Mouse (Mus musculus) embryonic facial prominence, embryonic 15.5 days (tissue): ENCODE data around the gene Casp2. TPM values are rescaled to one million over a fixed set of nuclear protein-coding genes. Genes with fewer than 3 reads are reported as not detected.

ENCODE experiments used
- ATAC-seq: fragments of 200-750 bp; cut with Nextera tagmentation; 2 replicates; pipeline ENCODE4 v1.8.0; 2017; ENCODE audit warnings: low read depth, moderate TSS enrichment; ENCODE audit not compliant: insufficient number of reproducible peaks, low FRiP score, low TSS enrichment
- H3K27ac ChIP-seq: fragments of 300-500 bp; sonication (generic); replicated peaks from 2 replicates; pipeline ENCODE4 v1.5.1; 2015; ENCODE audit warnings: mild to moderate bottlenecking, inconsistent platforms
- H3K27me3 ChIP-seq: fragments of 300-500 bp; sonication (generic); 2 replicates; pipeline ENCODE4 v1.6.1; 2015; ENCODE audit warnings: inconsistent platforms
- H3K36me3 ChIP-seq: fragments of 300-500 bp; sonication (generic); 2 replicates; pipeline ENCODE4 v1.6.1; 2015; ENCODE audit warnings: mild to moderate bottlenecking, inconsistent platforms
- H3K4me1 ChIP-seq: fragments of 300-500 bp; sonication (generic); 2 replicates; pipeline ENCODE4 v1.6.1; 2015; ENCODE audit warnings: inconsistent platforms
- H3K4me2 ChIP-seq: fragments of 300-500 bp; sonication (generic); replicated peaks from 2 replicates; pipeline ENCODE4 v1.6.1; 2015; ENCODE audit warnings: mild to moderate bottlenecking, inconsistent platforms
- H3K4me3 ChIP-seq: fragments of 300-500 bp; sonication (generic); replicated peaks from 2 replicates; pipeline ENCODE4 v1.5.1; 2015; ENCODE audit warnings: mild to moderate bottlenecking, inconsistent platforms
- H3K9ac ChIP-seq: fragments of 300-500 bp; sonication (generic); 2 replicates; pipeline ENCODE4 v1.6.1; 2015; ENCODE audit warnings: inconsistent platforms
- H3K9me3 ChIP-seq: fragments of 300-500 bp; sonication (generic); replicated peaks from 2 replicates; pipeline ENCODE4 v1.6.1; 2016; ENCODE audit warnings: inconsistent platforms
- WGBS: fragments of 180-500 bp; shearing (Covaris S2); methylation state at CpG from one replicate; pipeline ENCODE4 v1.1.7; 2015; 5-methylcytosine and 5-hydroxymethylcytosine counted together
- polyA plus RNA-seq: library from polyadenylated mRNA; unstranded; fragments of >200 nt; fragmentation: Nextera tagmentation; extraction: Ambion mirVana; gene quantifications from 2 replicates; pipeline ENCODE4 v1.2.1, GENCODE M21; 2015

Gene Casp2
- 45.8 and 46.5 TPM in 2 replicates for polyA plus RNA-seq

DNA sequence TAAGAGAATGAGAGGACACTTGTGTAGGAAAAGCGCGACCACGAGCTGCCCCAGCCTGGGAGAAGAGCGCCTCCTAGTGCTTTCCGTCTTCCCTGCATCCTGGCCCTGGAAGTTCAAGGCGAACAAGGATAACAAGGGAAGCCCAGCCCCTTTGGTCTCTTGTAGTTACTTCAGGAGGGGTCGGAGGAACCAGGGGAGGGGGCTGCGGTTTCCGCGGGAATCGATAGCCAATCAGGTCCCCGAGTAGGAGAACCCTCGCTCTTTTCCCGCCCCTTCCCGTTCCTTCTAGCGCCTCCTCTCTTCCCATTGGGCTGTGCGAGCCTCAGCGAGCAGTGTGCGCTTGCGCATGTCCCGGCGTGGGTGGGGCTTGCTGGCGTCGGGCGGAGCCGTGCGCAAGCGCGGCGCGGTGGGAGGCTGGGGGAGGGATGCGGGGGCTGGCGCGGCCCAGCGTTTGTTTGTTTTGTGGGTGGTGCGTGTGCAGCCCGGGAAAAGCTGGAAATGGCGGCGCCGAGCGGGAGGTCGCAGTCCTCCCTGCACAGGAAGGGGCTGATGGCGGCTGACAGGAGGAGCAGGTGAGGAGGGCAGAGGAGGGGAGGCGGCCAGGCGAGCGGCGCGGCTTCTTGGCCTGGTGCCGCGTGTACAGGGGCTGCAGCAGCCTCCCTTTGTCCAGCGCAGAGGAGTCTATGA is at the start of gene Casp2:
Gene Casp2 (plus strand): TSS at position 360 of the 687 bp plus-strand sequence.
- H3K4me2 ChIP-seq, result peak within 1 kb of the TSS; percentile 83
- H3K9me3 ChIP-seq, result no peaks in the 10 kb centered on the region
- no peaks in the 10 kb centered on the region for H3K27me3 ChIP-seq
- H3K4me1 ChIP-seq, result peaks cover 16% of the 10 kb centered on the region
- peaks cover 26% of the 10 kb centered on the region for H3K36me3 ChIP-seq
- peak; percentile 99 for ATAC-seq
- peak within 1 kb of the TSS; percentile 90 for H3K4me3 ChIP-seq
- H3K27ac ChIP-seq, result peak within 1 kb of the TSS; percentile 94
- WGBS, result under 1% methylated on average over 50 of the region's 51 CpGs
- peak within 1 kb of the TSS; percentile 92 for H3K9ac ChIP-seq

- 82% methylated on average over 2 of the region's 2 CpGs for WGBS
- ATAC-seq, result no peak
- no peak within 1 kb of the TSS for H3K4me3 ChIP-seq
- no peaks in the 10 kb centered on the region for H3K36me3 ChIP-seq
- H3K27ac ChIP-seq, result no peak within 1 kb of the TSS
- H3K4me1 ChIP-seq, result no peaks in the 10 kb centered on the region
- H3K9me3 ChIP-seq, result no peaks in the 10 kb centered on the region
- no peak within 1 kb of the TSS for H3K9ac ChIP-seq
- H3K27me3 ChIP-seq, result no peaks in the 10 kb centered on the region
- H3K4me2 ChIP-seq, result no peak within 1 kb of the TSS
Measured at GRCm38 (mm10) chr6:42215028-42215427, 49.8 kb upstream of the Casp2 start, which contains the start of gene Tas2r144. TSS of gene Tas2r144 (plus strand) at chr6:42215328.

DNA sequence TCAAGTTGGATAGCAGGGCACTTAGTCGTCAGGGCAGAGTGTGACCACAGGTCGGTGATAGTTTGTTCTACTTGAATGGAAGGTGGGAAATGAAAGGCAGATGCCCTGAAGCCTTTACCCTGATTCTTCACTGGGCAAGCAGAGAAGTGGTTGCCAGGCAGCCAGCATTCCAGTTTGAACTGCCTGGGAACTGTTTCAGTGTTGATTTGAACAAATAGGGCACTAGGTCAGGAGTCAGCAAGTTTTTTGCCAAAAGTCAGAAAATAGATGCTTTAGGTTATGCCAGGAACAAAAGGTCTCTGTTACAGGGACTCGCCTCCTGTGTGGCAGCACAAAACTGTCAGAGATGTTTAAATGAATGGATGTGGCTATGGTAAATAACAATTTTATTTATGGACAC is 42.5 kb upstream of the Casp2 start:
- no peak overlapping the region for H3K27ac ChIP-seq
- no peaks in the 10 kb centered on the region for H3K9me3 ChIP-seq
- ATAC-seq, result no peak
- 44% methylated on average over 3 of the region's 3 CpGs for WGBS
- H3K4me3 ChIP-seq, result no peak overlapping the region
- no peaks in the 10 kb centered on the region for H3K27me3 ChIP-seq
- no peaks in the 10 kb centered on the region for H3K4me1 ChIP-seq
- H3K4me2 ChIP-seq, result no peak overlapping the region
- no peaks in the 10 kb centered on the region for H3K36me3 ChIP-seq
- no peak overlapping the region for H3K9ac ChIP-seq

GRCm38 (mm10) chr6:42225046-42225445 is 39.7 kb upstream of the Casp2 start:
- H3K4me2 ChIP-seq, result no peak overlapping the region
- no peak overlapping the region for H3K27ac ChIP-seq
- H3K36me3 ChIP-seq, result no peaks in the 10 kb centered on the region
- no peaks in the 10 kb centered on the region for H3K4me1 ChIP-seq
- no peak overlapping the region for H3K4me3 ChIP-seq
- 70% methylated on average over 4 of the region's 4 CpGs for WGBS
- no peak overlapping the region for H3K9ac ChIP-seq
- H3K9me3 ChIP-seq, result no peaks in the 10 kb centered on the region
- no peaks in the 10 kb centered on the region for H3K27me3 ChIP-seq
- no peak for ATAC-seq

GRCm38 (mm10) chr6:42227240-42228101 is 37.3 kb upstream of the Casp2 start:
- Histone ChIP-seq H3K27ac (no peak overlapping the region), H3K27me3 (no peaks in the 10 kb centered on the region), H3K9me3 (no peaks in the 10 kb centered on the region), H3K4me2 (no peak overlapping the region), H3K36me3 (no peaks in the 10 kb centered on the region), H3K4me1 (no peaks in the 10 kb centered on the region), H3K9ac (no peak overlapping the region), H3K4me3 (no peak overlapping the region)
- WGBS, result 28% methylated on average over 17 of the region's 17 CpGs
- no peak for ATAC-seq

GRCm38 (mm10) chr6:42229610-42230009 is 35.2 kb upstream of the Casp2 start:
- no peaks in the 10 kb centered on the region for H3K27me3 ChIP-seq
- H3K4me2 ChIP-seq, result no peak overlapping the region
- H3K9me3 ChIP-seq, result no peaks in the 10 kb centered on the region
- no peak overlapping the region for H3K9ac ChIP-seq
- no peaks in the 10 kb centered on the region for H3K36me3 ChIP-seq
- no peaks in the 10 kb centered on the region for H3K4me1 ChIP-seq
- no peak for ATAC-seq
- H3K4me3 ChIP-seq, result no peak overlapping the region
- 65% methylated on average over 4 of the region's 4 CpGs for WGBS
- no peak overlapping the region for H3K27ac ChIP-seq

DNA sequence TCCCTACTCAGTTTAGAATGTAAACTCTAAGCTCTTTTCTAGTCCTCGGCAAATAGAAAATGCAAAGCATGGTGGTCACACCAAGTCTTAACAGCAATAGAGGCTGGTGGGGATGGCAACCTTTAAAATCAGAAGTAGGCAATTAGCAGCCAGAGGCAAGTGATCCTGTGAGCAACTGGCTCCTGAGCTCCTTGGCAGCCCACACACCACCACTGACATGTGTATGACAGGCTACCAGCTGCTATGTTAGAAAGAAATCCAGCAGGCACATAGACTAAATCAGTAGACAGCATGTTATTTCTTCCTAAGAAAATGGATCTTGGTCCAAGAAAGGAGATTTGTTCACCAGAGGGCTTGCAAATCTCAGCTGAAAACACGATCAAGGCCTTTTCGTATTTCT is 33.6 kb upstream of the Casp2 start:
- H3K9me3 ChIP-seq, result no peaks in the 10 kb centered on the region
- H3K27ac ChIP-seq, result no peak overlapping the region
- H3K36me3 ChIP-seq, result no peaks in the 10 kb centered on the region
- H3K27me3 ChIP-seq, result no peaks in the 10 kb centered on the region
- H3K9ac ChIP-seq, result no peak overlapping the region
- no peaks in the 10 kb centered on the region for H3K4me1 ChIP-seq
- no peak for ATAC-seq
- no peak overlapping the region for H3K4me2 ChIP-seq
- 81% methylated on average over 3 of the region's 3 CpGs for WGBS
- no peak overlapping the region for H3K4me3 ChIP-seq

GRCm38 (mm10) chr6:42237276-42237805 is 27.4 kb upstream of the Casp2 start:
- H3K9me3 ChIP-seq, result no peaks in the 10 kb centered on the region
- H3K27me3 ChIP-seq, result no peaks in the 10 kb centered on the region
- H3K9ac ChIP-seq, result no peak overlapping the region
- 69% methylated on average over 6 of the region's 6 CpGs for WGBS
- H3K27ac ChIP-seq, result no peak overlapping the region
- H3K4me1 ChIP-seq, result no peaks in the 10 kb centered on the region
- H3K4me3 ChIP-seq, result no peak overlapping the region
- ATAC-seq, result no peak
- H3K4me2 ChIP-seq, result no peak overlapping the region
- no peaks in the 10 kb centered on the region for H3K36me3 ChIP-seq

DNA sequence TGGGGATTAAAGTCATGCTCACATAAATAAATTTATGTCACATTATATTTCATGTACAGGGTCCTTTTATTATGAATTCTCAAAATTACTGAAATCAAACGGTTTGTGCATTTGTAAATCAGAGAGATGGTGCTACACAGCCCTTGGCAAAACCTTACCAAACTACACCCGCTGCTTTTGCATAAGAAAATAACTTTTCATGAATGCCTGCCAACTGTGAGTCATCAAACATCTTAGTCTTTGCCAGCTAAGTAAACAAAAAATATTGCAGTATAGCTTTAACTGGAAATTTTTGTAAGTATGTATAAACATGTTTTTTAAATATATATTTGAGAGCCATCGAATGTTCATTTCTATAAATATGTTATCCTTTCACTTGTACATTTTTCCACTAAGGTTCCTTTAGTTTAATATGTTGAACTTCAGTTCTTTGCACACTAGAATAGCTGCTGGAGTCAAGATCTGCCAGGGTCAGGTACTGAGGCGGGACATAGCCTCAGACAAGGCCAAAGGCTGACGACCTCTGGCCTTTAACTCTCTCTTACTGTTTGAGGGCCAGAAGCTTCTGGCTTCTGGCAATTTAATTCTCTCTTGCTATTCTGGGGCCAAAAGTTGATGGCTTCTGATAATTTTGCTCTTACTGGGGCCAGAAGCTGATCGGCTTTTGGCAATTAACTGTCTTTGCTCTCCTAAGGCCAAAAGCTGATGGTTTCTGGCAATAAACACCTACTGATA is 23.3 kb upstream of the Casp2 start:
- H3K27me3 ChIP-seq, result no peaks in the 10 kb centered on the region
- 52% methylated on average over 6 of the region's 6 CpGs for WGBS
- no peak overlapping the region for H3K4me3 ChIP-seq
- no peak overlapping the region for H3K4me2 ChIP-seq
- ATAC-seq, result no peak
- no peaks in the 10 kb centered on the region for H3K36me3 ChIP-seq
- no peaks in the 10 kb centered on the region for H3K9me3 ChIP-seq
- H3K27ac ChIP-seq, result no peak overlapping the region
- H3K9ac ChIP-seq, result no peak overlapping the region
- peaks cover 6% of the 10 kb centered on the region; the same call in 1 of the 2 replicates for H3K4me1 ChIP-seq

- 3% methylated on average over 28 of the region's 28 CpGs for WGBS
Measured at GRCm38 (mm10) chr6:42245711-42246353, 19.0 kb upstream of the Casp2 start, which contains the start of gene Gstk1. TSS of gene Gstk1 (plus strand) at chr6:42245935.

More at GRCm38 (mm10) chr6:42245711-42246353, 19.0 kb upstream of the Casp2 start, which contains the start of gene Gstk1:
- peaks cover 8% of the 10 kb centered on the region; the same call in 1 of the 2 replicates for H3K4me1 ChIP-seq
- H3K27ac ChIP-seq, result no peak within 1 kb of the TSS
- H3K4me3 ChIP-seq, result peak within 1 kb of the TSS; percentile 53
- H3K27me3 ChIP-seq, result no peaks in the 10 kb centered on the region
- H3K9me3 ChIP-seq, result no peaks in the 10 kb centered on the region
- ATAC-seq, result peak; percentile 97
- H3K4me2 ChIP-seq, result peak within 1 kb of the TSS; percentile 84
- H3K9ac ChIP-seq, result peak within 1 kb of the TSS; percentile 26; the same call in 1 of the 2 replicates
- no peaks in the 10 kb centered on the region for H3K36me3 ChIP-seq
